Mouse (Mus musculus) thymus, postnatal 4 days (tissue): ENCODE measurements around the gene Zfx.

Experiments
- DNase-seq: peaks from one replicate; pipeline ENCODE4 v3.0.0; 2021

Zfx gene

DNA sequence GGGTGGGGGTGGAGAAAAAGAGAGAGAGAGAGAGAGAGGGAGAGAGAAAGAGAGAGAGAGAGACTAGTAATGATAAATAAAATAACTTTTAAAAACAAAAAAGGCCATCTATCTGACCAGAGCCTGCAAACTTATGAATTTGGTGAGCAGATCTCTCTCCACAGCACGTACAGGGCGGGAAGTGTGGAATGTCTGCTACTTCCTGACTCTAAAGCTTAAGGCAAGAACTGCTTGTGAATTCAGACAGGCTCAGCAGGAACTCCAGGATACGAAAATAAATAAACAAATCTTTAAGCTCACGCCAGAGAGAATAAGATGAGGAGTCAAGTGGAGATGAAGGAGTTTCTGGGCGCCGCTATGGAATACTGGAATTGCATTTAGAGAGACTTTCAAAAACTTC is 64.8 kb downstream of the Zfx start:
- DNase-seq = no peak

DNA sequence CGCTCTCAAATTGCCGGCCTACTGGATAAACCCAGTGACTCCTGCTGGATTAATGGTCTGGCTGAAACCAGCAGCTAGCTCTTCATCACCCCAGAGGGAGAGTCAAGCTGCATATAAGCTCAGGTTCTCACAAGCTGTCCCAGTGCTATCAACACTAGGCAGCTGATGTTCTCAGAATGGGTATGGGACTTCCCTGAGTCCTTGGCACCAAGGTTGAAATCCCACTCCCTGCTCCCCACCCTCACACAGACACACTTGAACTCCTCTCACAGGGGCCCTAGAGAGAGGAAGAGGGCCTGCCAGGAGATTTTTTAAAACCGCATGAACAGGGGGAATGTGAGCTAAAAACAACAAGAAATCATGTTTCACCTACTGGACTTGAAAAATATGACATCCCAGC is 74.5 kb downstream of the Zfx start:
- DNase-seq = no peak

DNA sequence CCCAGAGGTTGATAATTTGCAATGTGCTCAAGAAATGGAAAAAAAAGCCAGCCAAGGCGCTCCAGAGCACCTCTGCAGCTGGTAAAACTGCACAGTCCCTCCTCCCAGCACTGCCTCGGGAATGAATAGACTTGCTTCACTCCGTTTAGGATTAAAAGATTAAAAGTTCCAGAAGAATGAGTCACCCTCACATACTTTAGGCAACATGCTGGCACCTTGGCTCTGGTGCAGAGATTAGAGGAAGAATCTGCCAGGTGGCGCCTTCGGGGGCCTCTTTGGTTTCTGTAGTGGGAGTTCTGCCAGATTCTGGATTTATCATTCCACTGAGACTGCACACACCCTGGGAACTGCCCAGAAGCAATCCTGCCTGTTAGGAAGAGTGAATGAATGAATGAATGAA is 75.5 kb downstream of the Zfx start:
- DNase-seq = no peak

DNA sequence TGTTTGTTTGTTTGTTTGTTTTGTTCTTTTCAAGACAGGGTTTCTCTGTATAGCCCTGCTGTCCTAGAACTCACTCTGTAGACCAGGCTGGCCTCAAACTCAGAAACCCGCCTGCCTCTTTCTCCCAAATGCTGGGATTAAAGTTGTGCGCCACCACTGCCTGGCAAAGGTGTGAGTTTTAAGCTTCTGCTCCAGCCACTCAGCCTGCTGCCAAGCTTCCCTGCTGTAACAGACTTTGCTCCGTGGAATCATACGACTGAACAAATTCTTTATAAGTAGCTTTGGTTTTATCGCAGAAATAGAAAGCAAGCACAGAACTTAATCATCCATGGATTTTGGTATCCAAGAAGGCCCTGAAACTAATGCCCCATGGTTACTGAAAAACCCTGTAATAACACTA is 76.1 kb downstream of the Zfx start:
- no peak for DNase-seq

DNA sequence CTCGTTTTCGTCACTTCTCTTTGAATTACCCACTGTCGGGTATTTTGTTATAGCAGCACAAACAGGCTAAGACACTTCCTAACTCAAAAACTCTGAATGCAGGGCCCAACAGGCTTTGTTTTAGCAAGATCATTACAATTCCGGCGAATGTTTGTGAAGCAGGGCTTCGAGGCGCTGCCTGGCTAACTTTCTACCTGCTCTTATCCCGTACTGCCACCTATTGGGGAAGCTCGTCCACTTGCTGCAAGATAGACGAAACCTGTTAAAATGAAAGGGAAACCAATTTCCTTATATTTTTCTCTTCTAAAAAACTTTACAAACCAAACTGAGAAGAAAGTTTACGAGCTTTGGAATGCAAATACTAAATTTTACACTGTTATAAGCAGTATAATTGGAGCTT is 90.6 kb downstream of the Zfx start:
- DNase-seq = peak; percentile 53

DNA sequence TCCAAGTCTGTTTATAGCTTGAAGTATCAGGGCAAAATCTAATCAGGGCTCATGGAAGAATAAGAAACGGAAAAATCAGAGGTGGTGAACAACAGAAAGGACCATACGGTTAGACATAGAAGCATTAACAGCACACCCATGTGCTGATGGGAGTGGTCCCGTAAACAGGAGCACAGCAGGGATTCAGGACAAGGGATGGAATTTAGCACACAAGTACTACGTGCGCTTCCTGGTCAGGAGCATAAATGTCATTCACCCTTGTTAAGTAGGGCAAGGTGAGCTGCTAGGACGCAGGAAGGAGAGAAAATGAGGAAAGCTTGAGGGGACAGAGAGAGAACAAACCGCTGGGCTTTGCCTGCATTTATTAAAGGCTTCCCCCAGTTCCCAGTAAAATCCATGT is 93.4 kb downstream of the Zfx start:
- no peak for DNase-seq
